In genomic region chr19:61131096-61131495, GRCm38 (mm10) we compare ENCODE assay signal across 30 mouse cellular contexts. TPM values are rescaled to one million over a fixed set of nuclear protein-coding genes. Genes with fewer than 3 reads are reported as not detected.
A peak's percentile ranks its signal among the peaks of the same experiment; 100 is the strongest.
DNase-seq lines count a peak whose midpoint lies in the region; ATAC-seq lines count a peak whose summit lies in the region.
"Had no signal": no experiment of that assay in that cellular context is flagged by ENCODE, and none has a peak within 500 bp of the region (broad histone marks: within the 10 kb centered on the region; RNA-seq: fewer than 3 reads in every experiment).

No protein-coding gene starts in this region.

- peaks cover 3% of the 10 kb centered on the region for H3K9me3 ChIP-seq in hindbrain, embryonic 13.5 days
- H3K9me3 ChIP-seq: embryonic facial prominence, embryonic 13.5 days; embryonic facial prominence, embryonic 15.5 days; G1E had no signal

- H3K4me2 ChIP-seq in hindbrain, embryonic 13.5 days, result no peak overlapping the region
- H3K4me2 ChIP-seq: embryonic facial prominence, embryonic 13.5 days; embryonic facial prominence, embryonic 15.5 days; forebrain, embryonic 12.5 days had no signal

- H3K9ac ChIP-seq in hindbrain, embryonic 13.5 days, result no peak overlapping the region
- H3K9ac ChIP-seq: embryonic facial prominence, embryonic 13.5 days; embryonic facial prominence, embryonic 15.5 days; forebrain, embryonic 12.5 days had no signal

- H3K27me3 ChIP-seq in hindbrain, embryonic 13.5 days, result no peaks in the 10 kb centered on the region
- H3K27me3 ChIP-seq: embryonic facial prominence, embryonic 13.5 days; embryonic facial prominence, embryonic 15.5 days; forebrain, embryonic 12.5 days; Patski had no signal

- peak; percentile 85 for DNase-seq in ES-CJ7 (ENCODE audit: low read depth, low spot score)
- peak; percentile 93 for DNase-seq in R1 (ENCODE audit: low read depth, low spot score)
- peak; percentile 78 for DNase-seq in ZHBTc4 (ENCODE audit: low read depth, low spot score)
- no peak for DNase-seq in embryo, embryonic 10.5 days (ENCODE audit: low spot score)
- DNase-seq: adrenal gland, adult 2 months; adrenal gland, postnatal 10 days; adrenal gland, postnatal 25 days; cerebellum, adult 11 months; cerebellum, adult 18-20 months; cerebellum, adult 8-10 months; cerebellum, adult 9-11 months; cerebellum, postnatal 14 days; cerebellum, postnatal 36 days had no signal

- H3K4me1 ChIP-seq in hindbrain, embryonic 13.5 days (replicated peaks), result no peaks in the 10 kb centered on the region
- H3K4me1 ChIP-seq: embryonic facial prominence, embryonic 13.5 days; embryonic facial prominence, embryonic 15.5 days; forebrain, embryonic 10.5 days; forebrain, embryonic 12.5 days had no signal

- WGBS in hindbrain, embryonic 13.5 days, result 89% methylated on average over 10 of the region's 10 CpGs

- H3K27ac ChIP-seq in hindbrain, embryonic 13.5 days, result no peak overlapping the region
- H3K27ac ChIP-seq: embryonic facial prominence, embryonic 13.5 days; embryonic facial prominence, embryonic 15.5 days; forebrain, embryonic 10.5 days; forebrain, embryonic 12.5 days had no signal

- H3K36me3 ChIP-seq in hindbrain, embryonic 13.5 days, result peaks cover 36% of the 10 kb centered on the region

- H3K4me3 ChIP-seq in hindbrain, embryonic 13.5 days, result no peak overlapping the region
- H3K4me3 ChIP-seq: embryonic facial prominence, embryonic 13.5 days; embryonic facial prominence, embryonic 15.5 days; erythroblast, embryonic 14.5 days; forebrain, embryonic 10.5 days; forebrain, embryonic 12.5 days had no signal

- ATAC-seq in hindbrain, embryonic 13.5 days (ENCODE audit: low FRiP score), result no peak
- no peak for ATAC-seq in monocyte, adult 5-6 weeks (replicated peaks; ENCODE audit: insufficient number of reproducible peaks, low FRiP score, low TSS enrichment, poor library complexity, severe bottlenecking)
- ATAC-seq: forebrain, embryonic 14.5 days; forebrain, embryonic 16.5 days; Patski had no signal

RNA-seq across cellular contexts. Expression of gene Zfp950, which starts 9.5 kb away (rescaled TPM):
- 56.8 and 61.4 TPM in 2 replicates for polyA plus RNA-seq in hindbrain, embryonic 13.5 days (2015; fragmentation: Nextera tagmentation; extraction: Ambion mirVana)
- total RNA-seq in monocyte, adult 5-6 weeks (2017), result 44.0 to 64.0 TPM (median 54.8 TPM) in 3 replicates

RNA-seq across cellular contexts. Expression of gene Gm7102, which starts 45.0 kb away (rescaled TPM):
- 0.12 TPM in 1 of 2 replicates, not detected in the other for polyA plus RNA-seq in hindbrain, embryonic 13.5 days (2015; fragmentation: Nextera tagmentation; extraction: Ambion mirVana)
- not detected in 3 replicates for total RNA-seq in monocyte, adult 5-6 weeks (2017)
- total RNA-seq: adrenal gland, adult 2 months had no signal
- polyA plus RNA-seq: adrenal gland, adult 2 months; C2C12; embryonic facial prominence, embryonic 13.5 days; erythroblast, embryonic 14.5 days; forebrain, embryonic 14.5 days; forebrain, embryonic 16.5 days had no signal

RNA-seq across cellular contexts. Expression of gene Gm6020, which starts 52.6 kb away (rescaled TPM):
- not detected in 2 replicates for polyA plus RNA-seq in hindbrain, embryonic 13.5 days (2015; fragmentation: Nextera tagmentation; extraction: Ambion mirVana)
- not detected in 3 replicates for total RNA-seq in monocyte, adult 5-6 weeks (2017)
- total RNA-seq: adrenal gland, adult 2 months; adrenal gland, postnatal 10 days; adrenal gland, postnatal 25 days; adrenal gland, postnatal 4 days; common myeloid progenitor, adult 5-6 weeks; G1E had no signal
- polyA plus RNA-seq: adrenal gland, adult 2 months; brain, embryonic 14.5 days; C2C12; embryonic facial prominence, embryonic 11.5 days; embryonic facial prominence, embryonic 13.5 days; embryonic facial prominence, embryonic 15.5 days; erythroblast, embryonic 14.5 days; forebrain, embryonic 10.5 days; forebrain, embryonic 12.5 days; forebrain, embryonic 14.5 days; forebrain, embryonic 16.5 days; frontal cortex, adult 2 months; G1E; Patski had no signal
